Mouse (Mus musculus) brown adipose tissue, adult 24 weeks (tissue): ENCODE measurements around the gene Ptchd4. TPM values are rescaled to one million over a fixed set of nuclear protein-coding genes. Genes with fewer than 3 reads are reported as not detected.

ENCODE experiments used
- H3K27ac ChIP-seq: fragments of 200-500 bp; replicated peaks from 2 replicates; pipeline ENCODE4 v1.5.1; 2012; ENCODE audit warnings: low read depth, mild to moderate bottlenecking, low read length
- H3K4me1 ChIP-seq: fragments of 200-500 bp; 2 replicates; pipeline ENCODE4 v1.6.1; 2012; ENCODE audit warnings: low read length, mixed read lengths; ENCODE audit not compliant: control insufficient read depth, insufficient read depth, insufficient read length
- H3K4me3 ChIP-seq: fragments of 200-500 bp; 2 replicates; pipeline ENCODE4 v1.5.1; 2012; ENCODE audit warnings: low read depth, mild to moderate bottlenecking, low read length, moderate library complexity; ENCODE audit not compliant: insufficient read depth
- polyA plus RNA-seq: library from polyadenylated mRNA; stranded (reverse); fragments of >200 nt; gene quantifications from 2 replicates; pipeline ENCODE4 v1.2.4, GENCODE M21; 2012; ENCODE audit not compliant: missing spikeins, insufficient read depth, insufficient read length

The Ptchd4 gene
- polyA plus RNA-seq = not detected in 2 replicates

- Histone ChIP-seq H3K27ac (no peak within 1 kb of the TSS), H3K4me1 (no peaks in the 10 kb centered on the region), H3K4me3 (peak within 1 kb of the TSS; percentile 56)
Observed at GRCm38 (mm10) chr17:42315669-42316611, at the start of gene Ptchd4. TSS of gene Ptchd4 (plus strand) at chr17:42315947.

- Histone ChIP-seq H3K4me1 (no peaks in the 10 kb centered on the region), H3K4me3 (no peak overlapping the region), H3K27ac (no peak overlapping the region)
Observed at GRCm38 (mm10) chr17:42276861-42277260, 38.9 kb upstream of the Ptchd4 start.

- no peak overlapping the region for H3K27ac ChIP-seq
- no peaks in the 10 kb centered on the region for H3K4me1 ChIP-seq
- H3K4me3 ChIP-seq = no peak overlapping the region
Observed at GRCm38 (mm10) chr17:42284391-42284790, 31.4 kb upstream of the Ptchd4 start.

GRCm38 (mm10) chr17:42286255-42286654, 29.5 kb upstream of the Ptchd4 start:
- Histone ChIP-seq H3K4me3 (no peak overlapping the region), H3K4me1 (no peaks in the 10 kb centered on the region), H3K27ac (no peak overlapping the region)

GRCm38 (mm10) chr17:42290341-42290740, 25.4 kb upstream of the Ptchd4 start:
- H3K27ac ChIP-seq = no peak overlapping the region
- H3K4me3 ChIP-seq = no peak overlapping the region
- H3K4me1 ChIP-seq = no peaks in the 10 kb centered on the region

GRCm38 (mm10) chr17:42291793-42292192, 24.0 kb upstream of the Ptchd4 start:
- H3K4me1 ChIP-seq = no peaks in the 10 kb centered on the region
- H3K4me3 ChIP-seq = no peak overlapping the region
- no peak overlapping the region for H3K27ac ChIP-seq

GRCm38 (mm10) chr17:42297986-42298385, 17.8 kb upstream of the Ptchd4 start:
- Histone ChIP-seq H3K27ac (no peak overlapping the region), H3K4me3 (no peak overlapping the region), H3K4me1 (no peaks in the 10 kb centered on the region)

GRCm38 (mm10) chr17:42299681-42300080, 16.1 kb upstream of the Ptchd4 start:
- H3K4me1 ChIP-seq = no peaks in the 10 kb centered on the region
- H3K27ac ChIP-seq = no peak overlapping the region

GRCm38 (mm10) chr17:42303062-42303577, 12.6 kb upstream of the Ptchd4 start:
- Histone ChIP-seq H3K4me3 (no peak overlapping the region), H3K27ac (no peak overlapping the region), H3K4me1 (no peaks in the 10 kb centered on the region)

More at GRCm38 (mm10) chr17:42299681-42300080, 16.1 kb upstream of the Ptchd4 start:
- H3K4me3 ChIP-seq = no peak overlapping the region

GRCm38 (mm10) chr17:42304262-42304661, 11.5 kb upstream of the Ptchd4 start:
- Histone ChIP-seq H3K4me1 (no peaks in the 10 kb centered on the region), H3K4me3 (no peak overlapping the region), H3K27ac (no peak overlapping the region)

GRCm38 (mm10) chr17:42307001-42307400, 8.7 kb upstream of the Ptchd4 start:
- H3K4me1 ChIP-seq = no peaks in the 10 kb centered on the region
- no peak overlapping the region for H3K27ac ChIP-seq

GRCm38 (mm10) chr17:42310136-42310535, 5.6 kb upstream of the Ptchd4 start:
- no peak overlapping the region for H3K4me3 ChIP-seq
- H3K4me1 ChIP-seq = no peaks in the 10 kb centered on the region
- H3K27ac ChIP-seq = no peak overlapping the region

More at GRCm38 (mm10) chr17:42307001-42307400, 8.7 kb upstream of the Ptchd4 start:
- H3K4me3 ChIP-seq = no peak overlapping the region

GRCm38 (mm10) chr17:42316612-42316982, 850 bp downstream of the Ptchd4 start:
- no peaks in the 10 kb centered on the region for H3K4me1 ChIP-seq
- H3K4me3 ChIP-seq = peak overlapping the region; percentile 36
- no peak overlapping the region for H3K27ac ChIP-seq

GRCm38 (mm10) chr17:42335787-42336186, 20.0 kb downstream of the Ptchd4 start:
- no peaks in the 10 kb centered on the region for H3K4me1 ChIP-seq
- H3K4me3 ChIP-seq = no peak overlapping the region

GRCm38 (mm10) chr17:42336571-42336970, 20.8 kb downstream of the Ptchd4 start:
- H3K4me3 ChIP-seq = no peak overlapping the region
- no peaks in the 10 kb centered on the region for H3K4me1 ChIP-seq
- no peak overlapping the region for H3K27ac ChIP-seq

More at GRCm38 (mm10) chr17:42335787-42336186, 20.0 kb downstream of the Ptchd4 start:
- no peak overlapping the region for H3K27ac ChIP-seq

GRCm38 (mm10) chr17:42346027-42346426, 30.3 kb downstream of the Ptchd4 start:
- no peak overlapping the region for H3K27ac ChIP-seq
- H3K4me3 ChIP-seq = no peak overlapping the region
- H3K4me1 ChIP-seq = no peaks in the 10 kb centered on the region
